Mouse (Mus musculus) liver, postnatal 0 days (tissue): ENCODE measurements around the gene Lrrc1.

Source experiments
- CTCF ChIP-seq: sonication (generic); IDR thresholded peaks from 2 replicates; pipeline ENCODE4 v1.5.1; 2016; ENCODE audit warnings: antibody characterized with exemption, low read depth
- EP300 ChIP-seq: IDR thresholded peaks from 2 replicates; pipeline ENCODE4 v1.6.1; 2016; ENCODE audit warnings: antibody characterized with exemption, low read depth, mild to moderate bottlenecking

GRCm38 (mm10) chr9:77481380-77481779 lies 63.3 kb downstream of the Lrrc1 start:
- no peak for TF ChIP-seq CTCF
- TF ChIP-seq EP300 = no peak
